Mouse (Mus musculus): Measurements from ENCODE around the gene Prrt2. TPM values are rescaled to one million over a fixed set of nuclear protein-coding genes. Genes with fewer than 3 reads are reported as not detected.

The Prrt2 gene
- polyA plus RNA-seq, 1 experiment from 2014 or later, result 22.0 TPM

DNA sequence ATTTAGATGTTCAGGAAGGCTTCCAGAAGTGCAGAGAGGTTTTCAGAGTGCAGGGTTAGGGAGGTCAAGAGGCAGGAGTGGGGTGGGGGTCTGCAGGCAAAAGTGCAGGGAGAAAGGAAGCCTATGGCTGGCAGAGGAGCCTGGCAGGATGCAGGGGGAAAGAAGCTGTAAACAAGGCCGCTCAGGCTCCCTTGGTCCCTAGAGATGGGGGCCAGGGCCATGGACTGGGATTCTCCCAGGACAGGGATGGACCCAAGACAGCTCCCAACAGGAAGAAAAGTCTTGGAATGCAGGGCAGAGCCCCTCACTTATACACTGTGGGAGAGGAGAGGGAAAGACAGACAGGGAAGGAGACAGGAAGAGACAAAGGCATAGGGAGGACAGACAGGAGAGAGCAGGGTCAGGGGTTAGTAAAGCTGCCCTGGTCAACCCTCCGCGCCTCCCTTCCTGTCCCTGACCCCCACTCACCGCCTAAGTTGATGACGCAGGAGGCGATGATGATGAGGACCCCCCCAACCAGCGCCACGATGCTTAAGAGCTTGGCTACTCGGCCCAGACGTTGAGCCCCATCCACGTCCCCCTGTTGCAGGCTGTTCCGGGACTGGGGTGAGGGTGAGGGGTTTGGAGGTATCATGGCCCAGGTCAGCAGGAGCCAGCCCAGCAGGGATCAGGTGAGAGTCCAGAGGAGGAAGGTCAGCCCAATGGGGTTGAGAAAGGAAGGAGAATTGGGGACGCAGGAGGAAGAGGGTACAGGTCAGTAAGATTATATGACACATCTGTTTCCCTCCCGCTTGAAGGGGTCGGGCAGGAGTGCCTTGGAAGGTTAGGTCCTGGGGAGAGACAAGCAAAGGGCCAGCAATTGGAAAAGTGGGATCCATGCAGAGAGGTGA, 2.4 kb downstream of the Prrt2 start:
- peak overlapping the region; percentile 82 for H3K9ac ChIP-seq
- no peak overlapping the region for H3K4me3 ChIP-seq
- ATAC-seq (ENCODE audit: low read depth), result no peak
- peak overlapping the region; percentile 71 for H3K4me2 ChIP-seq
- peaks cover 40% of the 10 kb centered on the region for H3K36me3 ChIP-seq
- no peaks in the 10 kb centered on the region for H3K9me3 ChIP-seq
- peaks cover 89% of the 10 kb centered on the region for H3K4me1 ChIP-seq (replicated peaks)
- H3K27ac ChIP-seq (replicated peaks), result no peak overlapping the region
- no peaks in the 10 kb centered on the region for H3K27me3 ChIP-seq
- 89% methylated on average over 15 of the region's 15 CpGs for WGBS

DNA sequence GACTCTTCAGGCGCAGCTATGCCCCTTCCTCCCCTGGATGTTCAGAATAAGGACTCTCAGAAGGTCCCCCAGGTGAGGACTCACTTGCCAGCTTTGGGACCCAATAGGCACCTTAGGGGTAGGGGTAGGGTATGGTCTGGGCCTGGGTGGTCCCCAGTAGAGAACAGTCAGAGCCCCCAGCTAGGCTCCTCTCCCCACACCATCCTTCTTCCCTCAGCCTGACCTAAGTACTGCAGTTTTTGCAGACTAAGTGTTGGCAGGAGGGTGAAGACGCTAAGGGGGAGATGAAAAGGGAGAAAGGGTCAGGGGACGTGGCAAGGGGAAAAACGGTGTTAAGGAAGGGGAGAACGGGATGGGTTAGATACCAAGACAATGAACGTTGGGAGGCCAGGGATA, 3.1 kb downstream of the Prrt2 start:
- Histone ChIP-seq H3K9me3 (no peaks in the 10 kb centered on the region), H3K4me3 (no peak overlapping the region), H3K9ac (peak overlapping the region; percentile 82), H3K4me2 (peak overlapping the region; percentile 26; the same call in 1 of the 2 replicates), H3K36me3 (peaks cover 40% of the 10 kb centered on the region), H3K27me3 (no peaks in the 10 kb centered on the region), H3K27ac (replicated peaks) (peak overlapping the region; percentile 97), H3K4me1 (replicated peaks) (peaks cover 86% of the 10 kb centered on the region)
- no peak for ATAC-seq (ENCODE audit: low read depth)
- WGBS, result 67% methylated on average over 6 of the region's 6 CpGs

DNA sequence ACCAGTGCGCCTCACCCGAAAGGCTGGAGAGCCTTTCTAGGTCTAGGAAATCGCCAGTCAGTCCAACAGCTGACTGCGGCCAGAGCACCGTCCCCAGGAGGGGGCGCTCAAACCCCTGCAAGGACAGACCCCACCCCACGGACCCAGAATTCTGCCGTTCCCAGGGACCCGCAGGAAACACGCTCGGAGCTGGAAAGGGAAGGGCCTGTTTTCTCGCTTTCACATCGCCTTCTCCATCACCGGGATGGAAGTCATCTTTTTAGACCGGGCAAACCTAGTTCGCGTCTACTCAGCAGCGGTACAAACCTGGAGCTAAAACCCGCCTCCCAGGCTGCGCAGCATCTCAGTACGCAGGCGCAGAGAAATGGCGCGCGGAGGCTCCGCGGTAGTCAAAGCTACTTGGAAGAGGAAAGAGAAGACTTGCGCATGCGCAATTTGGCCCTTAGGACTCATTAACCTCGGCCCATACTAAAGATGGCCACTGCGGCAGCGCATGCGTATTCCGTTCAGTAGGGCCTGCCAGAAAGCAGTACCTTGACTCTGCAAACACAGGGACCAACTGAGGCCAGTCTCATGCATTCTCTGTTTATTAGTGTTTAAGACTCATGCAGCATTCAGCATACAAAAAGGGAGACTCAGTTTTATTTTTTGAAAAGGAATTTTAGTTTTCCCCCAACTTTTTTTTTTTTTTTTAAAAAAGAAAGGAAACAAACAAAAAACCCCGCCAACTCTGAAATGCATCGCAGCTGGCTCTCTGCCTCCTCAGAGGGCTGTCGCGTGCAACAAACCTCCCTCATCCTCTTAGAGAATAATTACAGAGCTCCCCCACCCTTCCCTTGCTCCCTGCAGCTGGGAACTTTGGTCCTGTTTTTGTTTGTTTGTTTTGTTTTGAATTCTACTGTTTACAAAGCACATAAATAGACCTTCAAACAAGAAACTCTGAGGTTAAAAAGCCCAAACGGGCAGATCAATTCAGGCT, 3.8 kb downstream of the Prrt2 start, which contains the start of gene Pagr1a:
Pagr1a (minus strand) TSS at position 382 of the 979 bp plus-strand sequence.
- peak; percentile 77 for ATAC-seq (ENCODE audit: low read depth)
- Histone ChIP-seq H3K9me3 (no peaks in the 10 kb centered on the region), H3K4me2 (peak within 1 kb of the TSS; percentile 92), H3K36me3 (peaks cover 40% of the 10 kb centered on the region), H3K27ac (replicated peaks) (peak within 1 kb of the TSS; percentile 97), H3K27me3 (no peaks in the 10 kb centered on the region), H3K4me1 (replicated peaks) (peaks cover 79% of the 10 kb centered on the region), H3K9ac (peak within 1 kb of the TSS; percentile 96), H3K4me3 (peak within 1 kb of the TSS; percentile 79)
- 4% methylated on average over 39 of the region's 39 CpGs for WGBS

DNA sequence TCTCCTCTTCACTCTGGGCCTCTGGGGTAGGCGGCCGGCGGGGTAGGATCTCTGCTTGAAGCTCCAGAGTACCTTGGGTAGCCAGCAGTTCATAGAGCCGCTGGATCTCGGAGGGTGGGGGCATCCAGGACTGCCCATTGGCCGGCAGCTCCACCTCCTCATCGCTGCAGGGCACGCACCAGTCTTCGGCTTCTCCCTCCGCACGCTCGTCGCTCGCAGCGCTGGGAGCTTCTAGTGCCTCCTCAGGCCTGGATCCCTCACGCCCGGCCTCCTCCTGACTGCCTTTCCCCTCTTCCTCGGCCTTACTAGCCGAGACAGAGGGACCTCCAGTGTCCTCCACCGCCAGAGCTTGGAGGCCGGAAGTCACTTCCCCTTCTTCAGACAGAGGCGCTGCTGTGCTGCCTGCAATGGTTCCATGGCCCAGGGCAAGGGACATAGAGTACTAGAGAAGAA, 4.5 kb downstream of the Prrt2 start:
- WGBS, result 0% methylated on average over 22 of the region's 22 CpGs
- Histone ChIP-seq H3K27ac (replicated peaks) (peak overlapping the region; percentile 97), H3K27me3 (no peaks in the 10 kb centered on the region), H3K4me3 (peak overlapping the region; percentile 79), H3K4me2 (peak overlapping the region; percentile 92), H3K36me3 (peaks cover 35% of the 10 kb centered on the region), H3K9ac (peak overlapping the region; percentile 96), H3K4me1 (replicated peaks) (peaks cover 72% of the 10 kb centered on the region), H3K9me3 (no peaks in the 10 kb centered on the region)
- peak; percentile 48 for ATAC-seq (ENCODE audit: low read depth)

DNA sequence TGATC, 4.7 kb downstream of the Prrt2 start, which contains the start of gene Pagr1b:
Pagr1b (minus strand) TSS at position 4 of the 5 bp plus-strand sequence.
- H3K36me3 ChIP-seq, result peaks cover 35% of the 10 kb centered on the region
- peak within 1 kb of the TSS; percentile 96 for H3K9ac ChIP-seq
- no peaks in the 10 kb centered on the region for H3K27me3 ChIP-seq
- peaks cover 69% of the 10 kb centered on the region for H3K4me1 ChIP-seq (replicated peaks)
- no peaks in the 10 kb centered on the region for H3K9me3 ChIP-seq
- ATAC-seq (ENCODE audit: low read depth), result no peak
- H3K4me3 ChIP-seq, result peak within 1 kb of the TSS; percentile 79
- peak within 1 kb of the TSS; percentile 97 for H3K27ac ChIP-seq (replicated peaks)
- H3K4me2 ChIP-seq, result peak within 1 kb of the TSS; percentile 92

DNA sequence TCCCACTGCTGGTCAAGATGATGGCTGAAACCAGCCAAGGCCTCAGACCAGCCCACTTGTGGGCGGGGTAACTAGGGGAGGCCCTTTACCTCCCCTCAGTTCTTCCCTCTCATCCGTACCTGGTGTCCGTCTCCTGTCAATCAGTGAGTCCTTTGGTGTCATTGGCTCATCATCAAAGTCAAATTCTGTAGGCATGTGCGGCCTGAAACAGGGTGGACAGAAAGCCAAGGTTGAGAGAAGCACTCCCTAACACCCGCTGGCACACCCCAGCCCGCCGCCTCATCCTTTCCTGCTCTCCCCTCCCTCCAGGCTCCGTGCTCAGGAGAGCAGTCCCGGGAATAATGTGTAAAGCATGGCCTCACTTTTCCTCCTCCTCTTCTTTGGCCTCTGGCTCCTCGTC, 4.9 kb downstream of the Prrt2 start:
- peak; percentile 14; the same call in 1 of the 2 replicates for ATAC-seq (ENCODE audit: low read depth)
- Histone ChIP-seq H3K4me1 (replicated peaks) (peaks cover 67% of the 10 kb centered on the region), H3K4me2 (peak overlapping the region; percentile 92), H3K36me3 (peaks cover 35% of the 10 kb centered on the region), H3K4me3 (peak overlapping the region; percentile 79), H3K9me3 (no peaks in the 10 kb centered on the region), H3K27me3 (no peaks in the 10 kb centered on the region), H3K27ac (replicated peaks) (peak overlapping the region; percentile 97), H3K9ac (peak overlapping the region; percentile 96)
- 1% methylated on average over 10 of the region's 10 CpGs for WGBS

DNA sequence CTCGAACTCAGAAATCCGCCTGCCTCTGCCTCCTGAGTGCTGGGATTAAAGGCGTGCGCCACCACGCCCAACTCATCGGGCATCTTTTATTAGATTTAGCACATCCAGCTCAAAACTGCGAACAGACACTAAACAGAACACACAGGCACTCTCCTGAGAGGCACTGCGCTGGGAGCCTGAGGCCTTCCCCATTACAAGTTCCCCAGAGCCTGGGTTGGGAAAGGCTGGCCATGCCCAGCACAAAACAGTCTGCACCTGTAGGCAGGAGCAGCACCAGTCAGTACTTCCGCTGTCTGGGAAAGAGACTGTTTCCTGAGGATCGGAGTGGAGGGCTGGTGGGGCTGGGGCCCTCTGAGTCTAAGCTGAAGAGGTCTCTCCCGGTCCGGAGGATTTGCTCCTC, 6.0 kb downstream of the Prrt2 start:
- Histone ChIP-seq H3K4me1 (replicated peaks) (peaks cover 57% of the 10 kb centered on the region), H3K4me3 (peak overlapping the region; percentile 79), H3K27ac (replicated peaks) (no peak overlapping the region), H3K9me3 (no peaks in the 10 kb centered on the region), H3K4me2 (peak overlapping the region; percentile 92), H3K36me3 (peaks cover 38% of the 10 kb centered on the region), H3K27me3 (no peaks in the 10 kb centered on the region), H3K9ac (0 out of 2 replicates have a peak overlapping the region, but pooled peaks have one; percentile 12)
- WGBS, result 98% methylated on average over 12 of the region's 12 CpGs
- ATAC-seq (ENCODE audit: low read depth), result no peak

DNA sequence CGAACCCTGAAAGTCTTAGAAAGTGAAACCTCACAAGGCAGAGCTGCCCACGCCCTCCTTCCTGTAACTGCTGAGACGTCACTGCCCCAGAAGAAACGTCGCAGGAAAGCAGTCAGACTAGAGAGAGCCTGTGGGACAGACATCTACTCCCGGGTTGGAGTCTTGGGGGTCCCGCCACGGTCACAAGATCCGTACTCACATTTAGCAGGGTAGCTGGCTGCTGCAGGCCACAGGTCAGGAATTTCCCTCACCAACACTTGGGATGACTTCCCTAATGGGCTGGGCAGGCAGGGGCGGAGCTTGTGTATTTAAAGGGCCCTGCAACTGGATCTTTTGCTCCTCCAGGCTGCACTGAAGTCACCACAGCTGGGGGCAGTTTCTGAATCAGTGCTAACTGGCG, 6.7 kb downstream of the Prrt2 start, which contains the start of gene Mvp:
Mvp (minus strand) TSS at position 302 of the 400 bp plus-strand sequence.
- peaks cover 38% of the 10 kb centered on the region for H3K36me3 ChIP-seq
- H3K4me3 ChIP-seq, result peak within 1 kb of the TSS; percentile 79
- H3K4me2 ChIP-seq, result peak within 1 kb of the TSS; percentile 92
- H3K27me3 ChIP-seq, result no peaks in the 10 kb centered on the region
- WGBS, result 63% methylated on average over 11 of the region's 11 CpGs
- H3K4me1 ChIP-seq (replicated peaks), result peaks cover 50% of the 10 kb centered on the region
- no peak within 1 kb of the TSS for H3K27ac ChIP-seq (replicated peaks)
- ATAC-seq (ENCODE audit: low read depth), result no peak
- H3K9ac ChIP-seq, result peak within 1 kb of the TSS; percentile 52
- H3K9me3 ChIP-seq, result no peaks in the 10 kb centered on the region

DNA sequence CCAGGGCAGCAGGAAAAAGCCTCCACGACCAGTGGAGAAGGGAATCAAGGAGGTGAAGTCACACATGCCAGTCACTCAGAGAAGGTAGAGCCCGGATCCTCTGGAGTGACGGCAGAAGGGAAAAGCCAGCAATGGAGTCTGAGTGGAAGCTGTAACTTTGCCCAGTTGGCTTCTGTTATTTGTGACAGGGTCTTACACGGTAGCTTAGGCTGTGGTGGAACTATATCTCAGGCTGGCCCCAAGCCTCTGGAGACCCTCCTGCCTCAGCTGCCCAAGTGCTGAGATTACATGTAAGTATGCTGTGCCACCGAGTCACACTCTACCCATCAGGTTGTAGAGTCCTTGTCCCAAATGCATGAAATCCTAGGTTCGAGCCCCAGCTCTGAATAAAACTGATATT, 7.6 kb downstream of the Prrt2 start:
- 95% methylated on average over 6 of the region's 6 CpGs for WGBS
- Histone ChIP-seq H3K9ac (no peak overlapping the region), H3K4me1 (replicated peaks) (peaks cover 50% of the 10 kb centered on the region), H3K27me3 (no peaks in the 10 kb centered on the region), H3K27ac (replicated peaks) (no peak overlapping the region), H3K4me3 (no peak overlapping the region), H3K4me2 (no peak overlapping the region; the same call in 1 of the 2 replicates), H3K9me3 (no peaks in the 10 kb centered on the region), H3K36me3 (peaks cover 38% of the 10 kb centered on the region)
- ATAC-seq (ENCODE audit: low read depth), result no peak

DNA sequence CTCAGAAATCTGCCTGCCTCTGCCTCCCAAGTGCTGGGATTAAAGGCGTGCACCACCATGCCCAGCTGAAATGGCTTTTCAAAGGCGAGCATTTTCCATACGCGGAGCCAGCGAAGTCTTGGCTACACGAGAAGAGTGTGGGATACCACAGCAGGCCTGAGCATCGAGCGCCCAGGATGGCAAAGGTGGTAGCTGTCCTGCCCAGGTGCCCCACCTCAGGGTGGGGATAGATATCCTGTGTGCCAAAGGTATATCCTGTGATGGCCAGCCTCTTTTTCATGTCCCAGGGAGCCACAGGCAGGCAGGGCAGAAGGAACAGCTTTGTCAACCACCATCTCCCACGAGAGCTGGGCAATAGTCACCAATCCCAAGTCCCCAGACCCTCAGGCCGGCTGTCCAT, 8.2 kb downstream of the Prrt2 start:
- 96% methylated on average over 10 of the region's 10 CpGs for WGBS
- ATAC-seq (ENCODE audit: low read depth), result no peak

DNA sequence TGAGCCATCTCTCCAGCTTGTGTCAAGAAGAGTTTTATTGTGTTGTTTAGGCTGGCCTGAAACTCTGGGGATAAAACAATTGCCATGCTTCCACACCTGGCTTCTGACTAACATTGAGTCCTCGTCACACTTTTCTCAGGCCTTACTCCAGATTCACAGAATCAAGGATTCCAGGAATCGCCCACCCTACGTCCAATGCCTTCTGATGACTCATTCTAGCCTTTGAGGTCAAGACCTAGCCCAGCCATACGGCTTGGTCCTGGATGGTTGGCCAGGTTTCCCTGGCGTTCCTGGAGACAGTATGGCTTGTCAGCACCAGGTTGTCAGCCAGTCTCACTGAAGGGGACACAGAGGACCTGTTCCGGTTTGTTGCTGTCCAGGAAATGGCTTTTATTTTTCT, 8.6 kb downstream of the Prrt2 start:
- Histone ChIP-seq H3K4me2 (no peak overlapping the region), H3K4me1 (replicated peaks) (peaks cover 44% of the 10 kb centered on the region), H3K9ac (no peak overlapping the region), H3K4me3 (no peak overlapping the region), H3K27ac (replicated peaks) (no peak overlapping the region), H3K27me3 (no peaks in the 10 kb centered on the region), H3K9me3 (no peaks in the 10 kb centered on the region), H3K36me3 (peaks cover 38% of the 10 kb centered on the region)
- ATAC-seq (ENCODE audit: low read depth), result no peak
- 89% methylated on average over 6 of the region's 6 CpGs for WGBS

More for the DNA sequence above, 8.2 kb downstream of the Prrt2 start:
- H3K4me3 ChIP-seq, result no peak overlapping the region
- H3K4me2 ChIP-seq, result no peak overlapping the region
- H3K36me3 ChIP-seq, result peaks cover 38% of the 10 kb centered on the region
- H3K4me1 ChIP-seq (replicated peaks), result peaks cover 49% of the 10 kb centered on the region
- H3K27me3 ChIP-seq, result no peaks in the 10 kb centered on the region
- no peaks in the 10 kb centered on the region for H3K9me3 ChIP-seq
- no peak overlapping the region for H3K27ac ChIP-seq (replicated peaks)
- no peak overlapping the region for H3K9ac ChIP-seq

DNA sequence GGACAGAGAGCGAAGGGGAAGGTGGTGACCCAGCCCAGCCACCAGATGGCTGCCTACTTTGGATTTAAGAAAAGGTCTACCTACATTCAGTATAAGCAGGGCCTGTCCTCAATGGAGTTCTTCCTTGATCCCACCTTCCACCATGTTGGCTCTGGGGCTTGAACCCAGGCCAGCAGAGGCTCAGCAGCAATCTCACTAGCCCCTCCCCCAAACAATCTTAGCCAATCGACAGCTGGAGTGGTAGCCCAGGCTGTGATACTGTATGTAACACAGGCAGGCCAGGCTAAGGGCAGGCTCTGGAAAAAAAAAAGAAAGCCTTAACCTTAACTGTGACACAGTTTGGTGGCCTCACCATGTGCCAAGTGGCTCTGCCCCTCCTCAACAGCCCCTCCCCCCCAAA, 9.3 kb downstream of the Prrt2 start:
- H3K4me3 ChIP-seq, result no peak overlapping the region
- no peak overlapping the region for H3K27ac ChIP-seq (replicated peaks)
- no peaks in the 10 kb centered on the region for H3K27me3 ChIP-seq
- peaks cover 43% of the 10 kb centered on the region for H3K4me1 ChIP-seq (replicated peaks)
- H3K36me3 ChIP-seq, result peaks cover 38% of the 10 kb centered on the region
- no peak overlapping the region for H3K4me2 ChIP-seq
- no peaks in the 10 kb centered on the region for H3K9me3 ChIP-seq
- 73% methylated on average over 2 of the region's 2 CpGs for WGBS
- ATAC-seq (ENCODE audit: low read depth), result no peak
- H3K9ac ChIP-seq, result no peak overlapping the region
